Mouse (Mus musculus) ovary, postnatal 36 days (tissue): ENCODE data around the gene Mtnr1a.

Source experiments
- DNase-seq: peaks from one replicate; pipeline ENCODE4 v3.0.0; 2022; ENCODE audit warnings: low spot score, mixed read lengths

Mtnr1a gene

DNA sequence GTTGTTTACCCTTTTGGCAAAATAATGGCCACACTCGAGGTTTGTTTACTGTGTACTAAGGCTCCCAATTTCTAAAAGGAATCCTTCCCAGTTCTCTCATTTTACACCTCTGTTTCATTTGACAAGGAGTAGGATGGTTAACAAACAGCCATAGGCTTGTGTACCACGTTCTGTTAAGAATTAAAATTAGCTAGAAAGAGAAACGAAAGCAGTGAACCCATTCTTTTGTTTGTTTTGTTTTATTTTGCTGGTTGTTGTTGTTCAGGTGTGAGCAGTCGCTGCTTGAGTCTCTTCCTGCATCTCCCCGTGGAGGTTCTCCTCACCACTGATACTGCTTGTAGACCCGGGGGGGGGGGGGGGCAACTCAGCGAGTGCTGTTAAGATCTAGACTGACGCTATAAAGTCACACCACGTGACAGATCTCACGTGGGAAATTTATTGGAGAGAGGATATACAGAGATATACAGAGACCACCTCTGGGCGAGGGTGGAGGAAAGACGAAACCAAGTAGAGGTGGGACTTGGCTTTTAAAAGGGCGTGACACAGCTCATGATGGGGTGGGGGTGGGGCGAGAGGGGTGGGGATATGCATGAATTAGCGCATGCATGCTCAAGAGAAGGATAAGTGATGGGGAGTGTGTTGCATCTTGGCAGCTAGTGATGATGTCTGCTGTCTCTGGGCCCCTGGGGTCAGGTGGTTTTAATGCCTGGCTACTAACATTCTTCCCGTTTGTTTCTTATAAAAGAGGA, 41.3 kb downstream of the Mtnr1a start:
- DNase-seq, result no peak

- DNase-seq, result no peak
Observed at GRCm38 (mm10) chr8:45110813-45111104, 41.8 kb downstream of the Mtnr1a start.

DNA sequence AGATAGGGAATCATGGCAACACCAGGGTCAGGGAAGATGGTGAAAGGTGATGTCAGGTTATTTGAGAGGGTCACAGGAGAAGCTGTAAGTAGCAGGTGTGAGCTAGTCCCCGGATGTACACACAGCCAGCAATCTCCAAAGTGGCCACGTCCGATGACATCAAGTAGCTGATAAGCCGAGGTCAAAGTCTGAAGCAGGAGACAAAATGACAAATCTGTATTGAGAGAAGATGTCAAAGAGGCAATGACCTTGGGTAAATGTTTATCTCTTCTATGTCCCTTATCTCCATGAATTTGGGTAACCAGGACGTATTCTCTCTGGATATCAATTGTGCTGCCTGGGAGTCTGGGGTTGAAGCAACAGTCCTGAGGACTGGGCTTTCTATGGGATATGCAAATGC, 42.9 kb downstream of the Mtnr1a start:
- no peak for DNase-seq

DNA sequence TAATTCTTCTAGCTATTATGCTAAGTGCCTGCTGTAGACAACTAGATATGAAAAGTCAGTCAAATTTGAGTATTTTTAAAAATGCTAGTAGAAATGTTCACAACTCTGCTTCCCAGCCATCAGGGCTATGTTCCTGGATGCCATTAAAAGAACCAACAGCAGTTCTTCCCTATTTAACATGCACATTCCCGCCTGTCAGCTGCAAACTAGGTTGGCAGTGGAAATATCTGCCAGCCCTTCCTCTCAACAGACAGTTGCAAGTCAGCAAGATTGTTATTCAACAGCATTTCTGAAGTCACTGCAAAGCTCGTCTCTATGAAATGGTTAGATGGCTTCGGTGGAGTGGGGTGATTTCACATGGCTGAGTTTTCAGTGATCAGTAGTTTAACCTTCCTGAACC, 48.7 kb downstream of the Mtnr1a start:
- DNase-seq, result no peak

GRCm38 (mm10) chr8:45125680-45126079, 56.7 kb downstream of the Mtnr1a start:
- no peak for DNase-seq
